In the genomic region with DNA sequence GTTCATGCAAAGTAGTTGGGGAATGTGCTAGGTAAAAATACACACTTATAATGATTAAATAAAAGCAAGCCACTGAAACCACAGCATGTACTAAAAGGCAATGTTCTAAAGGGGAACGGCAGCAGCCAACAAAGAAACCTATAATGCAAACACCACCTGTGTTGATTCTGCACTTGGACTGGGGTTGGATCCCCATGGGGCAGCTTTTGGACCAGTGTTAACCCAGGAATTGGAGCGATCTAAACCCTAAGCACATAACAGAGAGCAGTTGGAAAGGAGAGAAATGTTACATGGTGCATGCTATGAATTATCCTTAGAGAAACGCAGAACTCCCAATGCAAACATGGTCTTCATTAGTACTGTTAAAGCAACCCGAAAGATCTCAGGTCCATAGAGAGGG, we compare ENCODE assay signal across 18 mouse cellular contexts. TPM values are rescaled to one million over a fixed set of nuclear protein-coding genes. Genes with fewer than 3 reads are reported as not detected.
"Had no signal": no experiment of that assay in that cellular context is flagged by ENCODE, and none has a peak within 500 bp of the region (broad histone marks: within the 10 kb centered on the region; RNA-seq: fewer than 3 reads in every experiment).

No protein-coding gene starts in this region.

- H3K36me3 ChIP-seq: liver, embryonic 13.5 days had no signal

- H3K9ac ChIP-seq: limb, embryonic 12.5 days; liver, embryonic 13.5 days; stomach, embryonic 15.5 days had no signal

- H3K4me3 ChIP-seq: layer of hippocampus, adult 2 months; limb, embryonic 12.5 days; liver, embryonic 13.5 days; stomach, embryonic 15.5 days had no signal

- DNase-seq: kidney, adult 2 months; kidney, postnatal 25 days; layer of hippocampus, adult 9-11 months; liver, embryonic 13.5 days; midbrain, embryonic 14.5 days; right cerebral cortex, adult 18-20 months; right cerebral cortex, postnatal 25 days; spleen, adult 18-20 months; thymus, adult 18-20 months; thymus, postnatal 36 days had no signal

- H3K9me3 ChIP-seq: limb, embryonic 12.5 days; liver, embryonic 13.5 days; stomach, embryonic 15.5 days had no signal

- ATAC-seq: intestine, postnatal 0 days had no signal

- H3K4me1 ChIP-seq: limb, embryonic 12.5 days; stomach, embryonic 15.5 days had no signal

- H3K27ac ChIP-seq: kidney, postnatal 0 days; layer of hippocampus, adult 2 months; limb, embryonic 12.5 days; liver, embryonic 13.5 days; stomach, embryonic 15.5 days had no signal

- H3K27me3 ChIP-seq: limb, embryonic 12.5 days; liver, embryonic 13.5 days; stomach, embryonic 15.5 days had no signal

- H3K4me2 ChIP-seq: limb, embryonic 12.5 days; liver, embryonic 13.5 days; midbrain, embryonic 11.5 days; stomach, embryonic 15.5 days had no signal

RNA-seq across cellular contexts. Expression of a gene that starts 37.3 kb away (rescaled TPM):
- polyA plus RNA-seq: large intestine, adult 2 months; testis, adult 2 months had no signal
